Mouse (Mus musculus) left cerebral cortex, adult 18-20 months (tissue): ENCODE data around the gene Cadm1. TPM values are rescaled to one million over a fixed set of nuclear protein-coding genes. Genes with fewer than 3 reads are reported as not detected.

Experiments
- DNase-seq, 2 experiments: peaks; one replicate each; pipeline ENCODE4 v3.0.0; 2021 to 2022; ENCODE audit warnings: low spot score in 2 of 2, mixed read lengths in 1 of 2
- total RNA-seq, 2 experiments: library from RNA; stranded (reverse); gene quantifications; 2 replicates each; pipeline ENCODE4 v1.2.3; 2021

The Cadm1 gene
- total RNA-seq, 2 experiments from 2014 or later: 232 to 241 TPM

DNA sequence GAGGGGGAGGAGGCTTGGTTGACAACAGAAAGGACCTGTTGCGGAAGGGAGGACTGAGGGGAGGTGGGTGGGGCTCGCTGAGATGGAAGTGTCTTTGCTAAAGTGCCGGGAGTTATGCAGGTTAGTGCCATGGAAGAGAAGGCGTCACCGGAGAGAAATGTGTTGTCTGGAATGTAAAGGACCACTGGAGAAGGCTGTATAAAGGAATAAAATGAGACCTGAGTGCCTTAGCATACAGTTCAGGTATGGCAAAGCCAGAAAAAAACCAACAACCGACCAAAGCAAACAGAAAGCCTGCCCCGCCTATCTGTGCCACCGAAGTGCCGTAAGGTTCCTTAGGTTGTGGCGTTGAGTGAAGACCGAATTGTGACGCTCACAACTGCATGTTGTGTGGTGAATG lies 18.4 kb downstream of the Cadm1 start:
- no peak for DNase-seq

DNA sequence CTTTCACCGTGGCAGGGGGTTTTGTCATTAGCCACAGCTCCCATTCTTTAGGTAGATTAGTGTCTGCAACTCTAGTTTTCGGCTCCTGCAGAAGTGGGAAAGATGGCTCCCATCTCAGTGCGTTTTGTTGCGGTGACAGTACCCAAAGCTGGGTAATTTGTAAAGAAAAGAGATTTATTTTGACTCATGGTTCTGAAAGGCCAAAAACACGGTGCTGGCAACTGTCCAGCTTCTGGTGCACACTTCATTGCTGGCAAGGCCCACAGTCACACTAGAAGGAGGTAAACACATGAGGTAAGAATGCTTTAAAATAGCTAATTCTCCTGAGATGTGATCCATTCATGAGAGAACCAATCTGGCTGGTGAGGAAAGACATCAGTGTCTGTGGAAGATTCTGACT lies 18.9 kb downstream of the Cadm1 start:
- DNase-seq: no peak

DNA sequence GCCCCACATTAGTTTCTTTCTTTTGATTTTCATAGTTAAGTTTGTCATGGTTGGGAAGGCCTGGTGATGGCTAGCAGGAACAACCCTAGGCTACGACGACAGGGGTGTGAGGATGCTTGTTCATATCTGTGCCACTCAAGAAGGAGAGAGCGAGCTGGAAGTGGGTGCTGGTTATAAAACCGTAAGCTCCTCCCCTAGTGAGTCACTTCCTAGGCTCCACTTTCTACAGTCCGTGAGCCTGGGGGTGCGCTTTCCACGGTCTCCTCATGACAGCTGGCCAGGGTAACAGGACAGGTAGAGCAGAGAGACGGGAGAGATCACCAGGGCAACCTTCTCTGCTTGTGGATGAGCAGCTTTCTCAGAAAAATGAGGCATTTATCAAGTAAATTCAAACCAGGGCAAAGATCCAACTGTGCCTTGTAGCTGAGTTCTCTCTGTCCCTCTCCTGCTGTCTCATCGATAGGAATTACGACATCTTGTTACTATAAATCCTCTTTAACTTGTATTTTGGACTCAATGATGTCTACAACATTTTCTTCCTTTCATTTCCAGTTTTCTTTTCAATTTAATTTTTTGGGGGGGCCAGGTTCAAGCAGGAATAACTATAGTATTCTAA lies 23.1 kb downstream of the Cadm1 start:
- DNase-seq: no peak

DNA sequence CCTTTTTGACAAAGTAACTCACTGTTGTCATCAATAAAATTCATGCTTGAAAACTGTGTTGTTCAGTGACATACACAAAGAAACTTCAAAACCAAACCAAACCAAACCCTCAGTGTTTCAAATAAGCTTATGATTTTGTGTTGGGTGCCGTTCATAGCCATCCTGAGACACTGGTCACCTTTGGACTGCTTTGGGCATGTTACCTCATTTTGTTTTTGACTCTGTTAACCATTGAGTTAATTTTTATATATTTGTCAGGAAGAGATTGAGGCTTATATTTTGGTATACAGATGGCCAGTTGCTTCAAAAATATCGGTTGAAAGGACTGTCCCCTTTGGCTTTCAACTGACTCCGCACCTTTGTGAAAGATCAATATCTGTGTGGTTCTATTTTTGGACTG lies 30.8 kb downstream of the Cadm1 start:
- no peak for DNase-seq

DNA sequence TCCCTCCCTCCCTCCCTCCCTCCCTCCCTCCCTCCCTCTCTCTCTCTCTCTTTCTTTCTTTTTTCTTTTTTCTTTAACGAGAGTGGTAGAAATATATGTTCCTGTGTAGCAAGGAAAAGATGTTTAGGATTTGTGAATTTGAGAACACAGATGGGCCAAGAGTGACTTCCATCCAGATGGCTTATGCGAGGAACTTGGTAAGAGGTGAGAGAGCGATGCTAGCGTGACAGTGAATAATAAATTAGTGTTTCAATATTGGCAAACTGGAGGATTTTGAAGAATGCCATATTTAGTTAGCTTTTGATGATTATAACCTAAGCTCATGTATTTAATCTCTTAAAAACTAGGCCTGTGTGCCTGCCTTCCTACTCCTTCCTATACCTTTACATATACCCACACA lies 31.6 kb downstream of the Cadm1 start:
- no peak for DNase-seq

DNA sequence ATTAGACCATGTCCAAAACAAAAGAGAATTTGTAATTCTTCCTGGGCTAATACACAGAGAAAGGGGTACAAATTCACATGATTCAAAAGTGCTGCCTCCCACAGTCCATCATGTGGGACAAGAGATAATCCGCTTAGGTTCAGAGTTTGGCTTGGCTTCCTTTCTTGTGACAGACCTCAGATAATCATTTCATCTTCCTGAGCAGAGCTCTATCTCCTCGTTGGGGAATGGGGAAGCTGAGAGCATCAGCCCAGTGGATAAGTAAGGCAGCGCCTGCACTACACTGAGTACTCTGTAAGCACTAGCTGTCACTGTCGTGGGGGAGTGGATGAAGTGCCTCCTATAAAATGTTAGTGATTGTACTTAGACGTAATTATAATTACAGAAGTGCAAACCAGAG lies 35.1 kb downstream of the Cadm1 start:
- DNase-seq: no peak

DNA sequence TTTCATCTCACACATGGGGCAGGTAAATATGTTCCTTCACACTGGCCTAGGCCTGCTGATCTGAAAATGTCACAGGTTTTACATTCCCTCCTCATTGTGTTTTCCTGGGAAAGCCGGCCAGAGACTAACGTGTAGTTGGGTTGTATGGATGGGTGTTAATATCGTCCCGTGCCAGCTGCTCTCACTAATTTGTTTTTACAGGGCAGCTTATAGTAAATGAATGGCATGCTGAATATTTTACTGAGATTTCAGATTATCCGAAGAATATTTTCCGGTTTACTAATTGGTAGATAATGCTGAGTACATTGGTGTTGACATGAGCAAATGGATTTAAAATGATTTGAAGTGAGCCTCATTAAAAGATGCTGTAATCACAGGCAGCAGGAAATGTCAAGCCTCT lies 37.9 kb downstream of the Cadm1 start:
- DNase-seq: no peak

DNA sequence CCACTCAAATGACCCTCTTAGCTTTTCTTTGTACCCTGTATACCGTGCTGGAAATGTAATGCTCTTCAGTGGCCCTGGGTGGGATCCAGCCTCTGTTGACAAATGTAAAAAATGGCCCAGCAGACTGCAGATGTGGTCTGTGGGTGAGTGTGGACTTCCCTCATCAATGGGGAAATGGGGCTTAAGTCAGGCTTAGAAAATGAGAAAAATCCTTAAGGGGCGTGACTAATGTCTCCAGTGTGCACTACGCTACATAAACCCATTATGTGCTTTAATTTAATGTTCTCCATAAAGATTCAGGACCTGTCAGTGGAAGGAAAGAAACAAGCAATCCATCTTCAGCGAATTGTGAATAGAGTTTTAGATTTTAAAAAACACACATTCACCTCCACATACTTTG lies 40.2 kb downstream of the Cadm1 start:
- DNase-seq: no peak

DNA sequence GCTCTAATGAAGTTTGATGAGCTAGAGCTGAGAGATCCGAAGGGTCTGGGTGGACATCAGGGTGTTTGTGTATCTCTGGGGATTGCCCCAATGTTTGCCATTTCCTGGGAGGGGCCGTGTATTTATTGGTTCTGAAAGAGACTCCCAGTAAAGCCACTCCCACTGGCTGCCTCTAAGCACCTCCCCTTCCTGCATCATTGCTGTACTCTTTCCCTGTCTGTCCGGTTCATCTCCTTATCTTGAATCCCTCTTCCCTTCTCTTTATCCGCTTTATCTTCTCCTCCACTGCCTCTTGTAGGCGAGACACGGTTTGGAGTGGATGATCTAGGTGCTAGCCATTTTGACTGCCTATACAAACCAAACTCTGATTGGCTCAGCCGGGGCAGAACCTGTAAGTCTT lies 41.5 kb downstream of the Cadm1 start:
- no peak for DNase-seq

DNA sequence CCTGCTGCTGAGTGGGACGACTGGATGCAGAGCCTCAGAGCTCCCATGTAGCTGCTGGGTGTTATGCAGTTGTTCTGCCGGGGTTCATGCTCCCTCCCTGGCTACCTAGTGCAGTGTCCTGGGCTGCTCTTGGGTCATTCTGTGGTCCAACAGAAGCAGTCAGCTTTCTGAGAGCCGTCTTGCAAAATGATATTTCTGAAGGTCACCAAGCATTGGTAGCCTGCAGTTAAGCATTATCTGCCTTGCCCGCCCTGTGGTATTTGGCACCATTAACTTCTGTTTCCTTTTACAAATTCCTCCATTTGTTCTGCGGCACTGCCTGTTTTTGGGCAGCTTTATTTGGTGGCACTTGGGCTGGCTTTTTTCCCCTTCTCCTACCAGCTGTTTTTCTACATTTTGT lies 42.2 kb downstream of the Cadm1 start:
- no peak for DNase-seq

DNA sequence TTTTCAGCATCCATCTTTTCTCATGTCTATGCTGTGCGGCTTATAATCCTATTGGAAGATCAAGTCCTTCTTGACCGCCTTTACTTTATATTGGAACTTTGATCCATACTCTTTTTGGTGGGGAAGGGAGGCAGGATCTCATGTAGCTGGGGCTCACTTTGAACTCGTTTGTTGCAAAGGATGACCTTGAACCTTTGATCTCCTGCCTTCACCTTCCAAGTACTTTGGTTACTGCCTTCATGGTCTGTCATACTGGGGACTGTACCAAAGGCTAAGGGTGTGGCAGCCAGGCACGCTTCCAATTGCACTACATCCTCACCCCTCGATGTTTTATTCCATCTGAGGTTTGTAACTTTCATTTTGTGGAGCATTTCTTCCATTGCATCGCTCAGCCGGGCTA lies 43.5 kb downstream of the Cadm1 start:
- no peak for DNase-seq

DNA sequence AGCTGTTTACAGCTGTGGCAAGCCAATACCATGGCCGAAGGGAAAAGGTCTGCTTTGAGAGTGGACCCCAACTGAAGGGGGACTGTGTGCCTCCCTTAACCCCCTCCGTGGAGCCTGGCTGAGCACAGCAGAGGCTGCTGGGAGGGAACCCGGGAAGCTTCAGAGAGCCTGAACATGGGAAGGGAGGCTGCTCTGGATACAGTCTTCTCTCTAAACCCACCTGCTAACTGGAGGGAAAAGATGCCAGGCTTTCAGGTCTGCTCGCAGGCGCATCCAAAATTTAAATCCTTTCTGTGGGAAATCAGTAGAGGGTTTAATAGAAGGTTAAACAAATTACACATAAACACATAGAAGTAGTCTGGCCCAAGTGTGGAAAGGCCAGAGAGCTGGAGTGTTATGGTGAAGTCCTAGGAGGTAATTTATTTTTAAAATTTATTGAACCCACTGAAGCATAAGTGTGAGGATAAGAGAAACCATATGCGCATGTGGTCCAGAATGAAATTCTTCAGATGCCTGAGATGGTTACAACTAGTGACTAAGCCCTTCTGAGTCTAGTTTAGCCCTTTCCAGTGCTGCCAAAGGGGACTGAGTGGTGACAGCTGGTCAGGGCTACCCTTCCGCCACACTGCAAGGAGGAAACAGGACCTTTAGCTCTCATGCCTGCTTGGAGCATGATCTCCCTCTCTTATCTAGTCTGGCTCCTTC lies 44.9 kb downstream of the Cadm1 start:
- DNase-seq: no peak

DNA sequence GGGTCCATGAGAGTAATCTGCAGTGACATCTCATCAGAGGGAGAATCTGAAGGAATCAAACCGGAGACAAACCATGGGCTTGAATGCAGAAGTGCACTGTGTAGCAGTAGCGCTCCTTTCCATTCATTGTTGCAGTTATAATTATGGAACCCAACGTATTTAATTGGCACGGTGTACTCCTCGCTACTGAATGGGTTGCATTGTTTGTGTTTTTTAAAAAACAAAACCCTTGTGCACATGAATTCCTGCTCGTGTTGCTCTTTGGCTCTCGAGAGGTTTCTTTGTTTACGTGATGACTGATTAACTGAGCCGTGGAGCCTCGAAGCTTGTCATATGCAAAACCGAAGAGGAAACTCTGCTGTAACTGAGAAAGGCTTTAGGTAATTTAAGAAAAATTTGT lies 45.8 kb downstream of the Cadm1 start:
- DNase-seq: no peak

DNA sequence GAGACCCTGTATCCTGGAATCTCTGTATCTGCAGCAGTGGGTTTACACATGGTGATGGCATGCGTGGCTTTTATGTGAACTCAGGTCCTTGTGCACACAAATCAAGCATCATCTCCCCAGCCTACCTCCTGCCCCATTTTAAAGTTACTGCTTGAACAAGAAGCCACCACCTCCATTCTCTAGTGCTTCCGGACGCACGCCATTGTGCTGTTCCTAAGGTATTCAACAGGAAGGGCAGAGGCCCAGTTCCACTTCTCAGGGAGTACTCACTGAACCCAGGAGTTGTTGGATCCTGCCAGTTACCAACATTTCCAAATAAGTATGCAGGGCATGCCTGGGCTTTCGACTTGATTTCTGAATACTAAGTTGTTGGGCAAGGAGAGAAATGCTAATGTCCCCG lies 49.5 kb downstream of the Cadm1 start:
- no peak for DNase-seq

DNA sequence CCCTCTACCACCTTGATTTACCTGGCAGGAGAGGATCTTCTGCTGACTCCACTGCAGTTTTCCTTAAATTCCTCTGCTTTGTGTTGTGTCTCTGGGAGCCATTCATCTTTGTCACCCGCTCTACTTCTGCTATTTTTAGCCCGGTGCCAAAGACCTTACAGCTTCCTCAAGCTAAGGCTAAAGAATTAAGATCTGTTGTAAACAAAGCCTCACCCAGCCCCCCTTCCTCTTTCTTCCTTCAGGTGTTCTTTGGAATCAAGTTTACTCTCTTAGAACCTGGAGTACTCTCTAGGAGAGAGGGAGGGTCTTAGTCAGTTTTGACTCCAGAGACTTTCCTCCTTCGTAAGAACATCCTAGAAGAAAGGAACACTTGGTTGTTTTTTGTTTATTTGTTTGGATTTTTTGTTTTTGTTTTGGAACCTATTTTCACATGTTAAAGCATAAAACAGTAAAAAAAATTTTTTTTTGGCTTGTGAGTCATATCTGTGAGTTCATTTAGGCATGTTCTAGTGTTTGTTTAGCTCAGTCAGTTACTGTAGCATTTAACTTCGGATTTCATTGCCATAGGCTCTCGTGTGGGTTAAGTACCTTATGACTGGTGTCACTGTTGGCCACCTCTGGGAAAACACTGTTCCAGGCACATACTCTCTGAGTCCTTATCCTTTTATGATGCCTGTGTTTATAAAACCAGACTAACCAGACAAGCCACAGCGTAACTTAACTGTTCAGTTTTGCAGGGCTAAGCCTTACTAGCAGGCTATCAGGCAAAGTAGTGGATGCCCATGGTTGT lies 51.8 kb downstream of the Cadm1 start:
- DNase-seq: no peak

DNA sequence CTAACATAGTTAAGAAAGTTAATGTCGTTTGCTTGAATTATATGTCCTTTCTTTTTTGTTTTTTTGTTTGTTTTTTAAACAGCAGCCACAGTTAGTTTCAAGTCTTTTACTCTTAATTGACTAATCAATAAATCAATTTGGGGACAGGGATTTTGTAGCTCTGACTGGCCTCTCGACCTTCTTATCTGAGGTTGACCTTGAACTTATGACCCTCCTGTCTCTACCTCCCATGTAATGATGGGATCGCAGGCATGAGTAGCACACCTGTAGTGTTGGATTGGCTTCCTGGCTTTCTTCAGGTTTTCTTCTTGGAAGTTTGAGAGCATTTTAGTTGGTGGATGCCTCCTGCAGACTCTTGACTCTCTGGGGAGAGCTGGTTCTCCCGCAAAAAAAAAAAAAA lies 53.3 kb downstream of the Cadm1 start:
- DNase-seq: no peak

DNA sequence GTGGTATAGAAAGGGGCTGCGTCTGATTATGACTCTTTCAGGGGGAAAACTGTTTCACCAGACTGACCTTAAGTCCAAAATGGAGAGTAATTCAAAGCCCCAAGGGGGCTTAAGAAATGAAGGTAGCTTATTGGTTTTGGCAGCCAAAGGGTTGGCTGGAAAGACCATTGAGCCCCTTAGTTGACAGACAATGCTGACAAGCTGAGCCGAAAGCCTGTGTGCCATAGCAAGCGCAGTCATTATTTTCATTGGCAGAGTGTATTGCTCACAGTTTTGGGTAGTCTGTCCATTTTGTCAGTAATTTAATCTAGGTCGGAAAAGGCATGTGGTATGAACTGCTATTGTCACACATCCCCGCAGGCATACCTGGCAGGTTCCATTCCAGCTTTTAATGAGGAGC lies 56.2 kb downstream of the Cadm1 start:
- DNase-seq: no peak

DNA sequence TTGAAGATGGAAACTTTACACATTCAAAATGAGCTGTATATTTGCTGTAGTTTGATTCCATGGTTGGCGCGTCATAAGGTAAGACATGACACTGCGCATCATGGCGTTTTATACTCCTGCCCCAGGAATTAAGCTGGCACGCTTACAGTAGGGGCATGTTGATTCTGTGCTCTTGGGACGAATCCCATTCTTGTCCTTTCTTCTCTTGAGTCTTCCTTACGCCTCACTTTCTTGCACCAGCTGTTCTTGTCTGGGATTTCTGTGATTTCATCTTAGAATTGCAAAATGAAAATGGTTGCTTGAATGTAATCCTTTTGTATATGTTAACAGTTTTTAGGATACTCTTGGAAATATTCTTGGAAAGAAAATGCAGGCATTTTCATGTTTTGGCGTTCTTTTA lies 56.9 kb downstream of the Cadm1 start:
- DNase-seq: no peak

DNA sequence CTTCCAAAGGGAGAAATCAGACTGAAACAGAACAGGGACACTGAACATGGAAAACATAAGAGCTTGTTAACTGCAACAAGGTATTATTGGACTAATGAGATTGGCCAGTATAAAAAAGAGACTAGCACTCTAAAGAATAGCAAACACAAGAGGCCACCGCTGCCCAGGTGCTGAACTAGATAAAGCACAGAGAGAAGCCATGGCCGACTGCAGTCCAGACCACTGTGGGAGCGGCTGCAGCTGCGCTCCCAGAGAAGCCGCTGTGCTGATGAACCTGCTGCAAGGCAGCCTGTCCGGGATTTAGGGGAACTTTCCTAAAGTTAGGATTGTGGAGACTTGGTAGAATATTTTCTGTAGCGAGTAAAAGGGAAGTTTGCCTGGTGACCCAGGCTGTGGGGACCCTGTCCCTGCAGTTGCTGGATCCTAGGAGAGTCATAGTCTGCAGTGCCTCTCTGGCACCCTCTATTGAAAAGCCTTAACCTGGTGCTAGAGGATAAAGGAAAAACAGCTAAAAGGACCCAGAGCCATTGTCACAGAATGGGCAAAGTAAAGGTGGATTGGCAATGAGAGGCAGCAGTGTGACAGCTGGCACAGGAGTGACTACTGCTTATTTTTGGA lies 57.7 kb downstream of the Cadm1 start:
- DNase-seq: peak in 1 of 2 experiments; percentile 28

DNA sequence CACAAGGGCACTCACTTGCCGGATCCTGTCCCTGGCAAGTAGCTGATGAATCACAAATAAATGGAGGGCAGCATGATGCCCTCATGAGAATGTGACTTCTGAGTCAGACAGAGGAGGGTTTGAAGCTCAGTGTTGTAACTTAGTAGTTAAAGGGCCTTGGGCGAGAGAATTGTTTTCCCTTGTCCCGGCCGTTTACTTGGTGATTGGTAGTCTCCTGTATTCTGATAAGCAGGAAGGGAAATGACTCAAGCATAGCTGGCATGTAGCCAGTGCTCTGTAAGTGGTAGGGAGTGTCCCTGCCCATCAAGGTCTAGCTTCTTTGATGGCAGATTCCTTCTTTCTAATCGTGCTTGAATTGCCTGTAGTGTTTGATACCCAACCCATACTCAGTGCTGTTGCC lies 59.9 kb downstream of the Cadm1 start:
- no peak for DNase-seq

DNA sequence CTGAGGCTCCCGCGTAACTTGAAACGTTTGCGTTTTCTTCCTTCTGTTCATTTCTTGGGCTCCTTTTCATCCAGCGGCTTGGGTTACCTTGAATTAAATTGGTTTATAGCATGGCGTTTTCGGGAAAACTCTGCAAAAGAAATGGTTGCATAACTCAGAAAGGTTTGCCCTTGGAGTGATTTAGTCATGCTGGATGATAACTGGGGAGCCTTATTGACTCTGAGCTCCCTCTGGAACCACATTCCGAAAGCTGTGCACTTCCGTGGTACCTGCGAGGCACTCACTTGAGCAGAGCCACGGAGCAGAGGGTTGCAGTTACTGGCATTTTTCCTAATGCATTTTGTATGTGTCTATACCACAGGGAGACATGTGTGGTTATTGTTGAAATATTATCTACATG lies 71.6 kb downstream of the Cadm1 start:
- no peak for DNase-seq

DNA sequence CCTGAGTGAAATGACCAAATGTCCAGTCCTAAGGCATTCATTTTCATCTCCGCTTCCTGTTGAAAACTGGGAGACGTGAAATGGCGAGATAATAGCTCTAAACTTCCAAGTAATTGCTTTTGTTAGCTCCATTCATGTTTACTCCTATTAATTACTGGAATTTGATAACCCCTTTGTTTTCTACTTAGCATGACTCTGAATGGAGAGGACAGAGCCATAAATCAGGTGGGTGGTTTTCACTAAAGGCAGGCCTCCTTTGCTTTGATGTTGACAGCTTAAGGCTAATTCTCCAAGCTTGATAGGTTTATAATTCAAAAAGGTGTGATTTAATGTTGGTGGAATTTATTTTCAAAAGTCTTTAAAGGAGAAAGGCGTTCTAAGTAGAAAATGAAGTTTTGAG lies 74.0 kb downstream of the Cadm1 start:
- DNase-seq: no peak
